Mouse (Mus musculus) thymus, postnatal 0 days (tissue): ENCODE results near the gene Saa1. TPM values are rescaled to one million over a fixed set of nuclear protein-coding genes. Genes with fewer than 3 reads are reported as not detected.

Experiments used
- DNase-seq: peaks from one replicate; pipeline ENCODE4 v3.0.0-alpha.2; 2015; ENCODE audit warnings: low spot score
- polyA plus RNA-seq: library from polyadenylated mRNA; unstranded; fragments of >200 nt; fragmentation: Nextera tagmentation; extraction: Ambion mirVana; gene quantifications from 2 replicates; pipeline ENCODE4 v1.2.1, GENCODE M21; 2015

Saa1 gene
- polyA plus RNA-seq, 1 experiment from 2014 or later = 6.3 TPM

- no peak for DNase-seq
Observed at GRCm38 (mm10) chr7:46718591-46719270, 24.0 kb downstream of the Saa1 start.

- no peak for DNase-seq
Observed at GRCm38 (mm10) chr7:46716897-46717296, 25.9 kb downstream of the Saa1 start.

- DNase-seq = no peak
Observed at GRCm38 (mm10) chr7:46715600-46715999, 27.2 kb downstream of the Saa1 start, which contains the start of gene Saa3. TSS of gene Saa3 (minus strand) at chr7:46715700.

- peak; percentile 73 for DNase-seq
Observed at GRCm38 (mm10) chr7:46714518-46714917, 28.3 kb downstream of the Saa1 start.

- peak; percentile 24 for DNase-seq
Observed at GRCm38 (mm10) chr7:46712250-46712649, 30.5 kb downstream of the Saa1 start.

GRCm38 (mm10) chr7:46710390-46710844 is 32.4 kb downstream of the Saa1 start, which contains the start of gene Saal1:
TSS of gene Saal1 (minus strand) at chr7:46710680.
- DNase-seq = peak; percentile 93

- no peak for DNase-seq
Observed at GRCm38 (mm10) chr7:46700521-46701025, 42.2 kb downstream of the Saa1 start.

GRCm38 (mm10) chr7:46696754-46697153 is 46.0 kb downstream of the Saa1 start:
- no peak for DNase-seq

Other genes with a start within 250 kb of the Saa1 start
- gene Sergef, start 103.2 kb downstream of the Saa1 start, polyA plus RNA-seq = 11.0 and 11.1 TPM in 2 replicates
- 3.5 and 4.2 TPM in 2 replicates for gene Tph1, start 70.4 kb downstream of the Saa1 start, polyA plus RNA-seq
- gene Saal1, start 32.3 kb downstream of the Saa1 start, polyA plus RNA-seq = 27.1 and 30.4 TPM in 2 replicates
- 15.1 and 17.9 TPM in 2 replicates for gene Saa3, start 27.3 kb downstream of the Saa1 start, polyA plus RNA-seq
- 0.08 and 0.18 TPM in 2 replicates for gene Saa4, start 10.4 kb downstream of the Saa1 start, polyA plus RNA-seq
- gene Saa2, start 8.8 kb upstream of the Saa1 start, polyA plus RNA-seq = 2.7 and 2.8 TPM in 2 replicates
- 15.1 and 16.8 TPM in 2 replicates for gene Hps5, start 53.1 kb upstream of the Saa1 start, polyA plus RNA-seq
- gene Gtf2h1, start 53.1 kb upstream of the Saa1 start, polyA plus RNA-seq = 54.3 and 56.6 TPM in 2 replicates
- 1,216 and 1,339 TPM in 2 replicates for gene Ldha, start 98.5 kb upstream of the Saa1 start, polyA plus RNA-seq
- not detected in 2 replicates for gene Ldhc, start 118.2 kb upstream of the Saa1 start, polyA plus RNA-seq
- 145 and 152 TPM in 2 replicates for gene Tsg101, start 177.0 kb upstream of the Saa1 start, polyA plus RNA-seq
- 6.1 and 6.4 TPM in 2 replicates for gene Uevld, start 215.5 kb upstream of the Saa1 start, polyA plus RNA-seq
- not detected in 2 replicates for gene Gm9999, start 240.6 kb upstream of the Saa1 start, polyA plus RNA-seq